Mouse (Mus musculus) splenic B cell, adult 2 months (primary cell): ENCODE results near the gene Fggy.

Experiments
- DNase-seq: peaks from one replicate; pipeline ENCODE4 v3.0.0-alpha.2; 2011; ENCODE audit warnings: low read depth, low spot score
- H3K27me3 ChIP-seq: 2 replicates; pipeline ENCODE4 v1.6.1; 2012; ENCODE audit warnings: mild to moderate bottlenecking, low read length, moderate library complexity, mixed read lengths; ENCODE audit not compliant: control insufficient read depth, poor library complexity, insufficient read depth, severe bottlenecking
- H3K36me3 ChIP-seq: 2 replicates; pipeline ENCODE4 v1.6.1; 2012; ENCODE audit warnings: mild to moderate bottlenecking, low read length, moderate library complexity, mixed read lengths; ENCODE audit not compliant: control insufficient read depth, poor library complexity, insufficient read depth, severe bottlenecking

The Fggy gene

DNA sequence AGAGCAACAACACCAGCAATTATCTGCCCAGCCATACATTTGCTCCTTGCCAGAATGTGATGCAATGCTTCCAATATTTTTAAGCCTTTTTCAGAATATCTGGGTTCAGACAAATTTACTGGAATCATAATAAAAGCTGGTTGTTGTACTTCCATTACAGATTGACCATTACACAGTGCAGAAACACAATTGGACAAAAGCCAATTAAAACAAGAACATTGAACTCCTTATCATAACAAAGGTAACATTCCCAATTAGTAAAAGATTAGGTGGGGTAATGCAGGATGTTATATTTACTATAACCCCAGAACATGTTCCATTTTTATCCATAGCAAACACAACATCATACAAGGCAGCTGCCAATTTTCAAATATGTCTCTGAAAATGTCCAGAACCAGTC is 396.0 kb downstream of the Fggy start:
- Histone ChIP-seq H3K27me3 (no peaks in the 10 kb centered on the region), H3K36me3 (no peaks in the 10 kb centered on the region)
- no peak for DNase-seq

DNA sequence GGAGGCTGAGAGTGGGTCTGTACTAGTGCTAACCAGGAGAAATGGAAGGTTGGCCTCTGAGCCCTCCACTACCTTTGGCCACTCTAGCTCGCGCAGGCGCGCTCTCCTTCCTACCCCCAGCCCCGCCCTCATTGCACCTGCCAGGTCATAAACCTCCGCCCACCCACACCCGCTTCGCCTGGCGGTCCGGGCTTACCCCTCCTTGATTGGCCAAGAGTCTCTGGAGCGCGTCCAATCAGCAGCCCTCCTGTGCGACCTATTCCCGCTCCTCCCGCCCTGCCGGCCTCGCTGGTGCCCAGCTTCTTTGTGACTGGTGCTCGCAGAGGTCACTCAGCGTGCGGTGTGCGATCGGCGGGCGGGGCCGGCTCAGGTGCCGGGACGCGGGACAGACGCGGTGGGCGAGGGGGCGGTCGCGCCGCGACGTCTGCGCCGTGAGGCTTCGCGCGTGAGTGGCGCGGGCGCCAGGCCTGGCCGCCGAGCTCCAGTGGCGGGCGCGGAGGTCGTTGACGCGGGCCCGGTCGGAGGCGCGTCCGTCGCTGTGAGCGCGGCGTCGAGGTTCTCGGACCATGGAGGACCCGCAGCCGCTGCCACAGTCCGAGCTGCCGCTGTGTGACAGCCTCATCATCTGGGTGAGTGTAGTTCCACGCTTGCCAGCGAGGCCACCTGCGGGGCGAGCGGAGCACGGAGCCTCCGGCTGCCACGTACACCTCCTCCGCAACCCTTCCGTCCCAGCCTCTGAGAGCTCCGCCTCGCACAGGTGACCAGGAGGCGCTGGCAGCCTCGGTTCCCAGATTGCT is 409.8 kb downstream of the Fggy start, which contains the start of gene Hook1:
TSS of gene Hook1 (plus strand) at position 313 of the 797 bp plus-strand sequence.
- DNase-seq, result peak; percentile 97
- H3K27me3 ChIP-seq, result no peaks in the 10 kb centered on the region
- H3K36me3 ChIP-seq, result no peaks in the 10 kb centered on the region
